Mouse (Mus musculus): ENCODE measurements at regions not wholly inside any gene's neighbourhood (a gene's known extent, or its start where the extent isn't known, plus 50 kb on each side); places are given as distances from the start of the nearest gene placed in this dataset.

GRCm38 (mm10) chr2:106580663-106581062 lies 112.4 kb upstream of the Mpped2 start:
- Histone ChIP-seq H3K4me1 (ENCODE audit: control insufficient read depth, insufficient read depth, low read length) (no peaks in the 10 kb centered on the region), H3K4me3 (ENCODE audit: low read depth, low read length) (no peak overlapping the region), H3K9ac (ENCODE audit: low read depth, poor library complexity, severe bottlenecking) (no peak overlapping the region)

GRCm38 (mm10) chr2:106621251-106621650 lies 71.8 kb upstream of the Mpped2 start:
- Histone ChIP-seq H3K27me3 (ENCODE audit: control insufficient read depth, insufficient read depth, low read length, poor library complexity, severe bottlenecking) (no peaks in the 10 kb centered on the region), H3K36me3 (ENCODE audit: control insufficient read depth, insufficient read depth, low read length, poor library complexity, severe bottlenecking) (no peaks in the 10 kb centered on the region), H3K9ac (ENCODE audit: low read depth, poor library complexity, severe bottlenecking) (no peak overlapping the region), H3K4me1 (ENCODE audit: control insufficient read depth, insufficient read depth, low read length) (peaks cover 3% of the 10 kb centered on the region), H3K27ac (ENCODE audit: insufficient read depth, low read length) (no peak overlapping the region), H3K9me3 (replicated peaks; ENCODE audit: control insufficient read depth, insufficient read depth, low read length, poor library complexity, severe bottlenecking) (no peaks in the 10 kb centered on the region), H3K4me3 (ENCODE audit: low read depth, low read length) (no peak overlapping the region)
- no peak for TF ChIP-seq CTCF (IDR thresholded peaks at IDR 0.05; ENCODE audit: low read depth, low read length)
- TF ChIP-seq POLR2A (IDR thresholded peaks at IDR 0.05; ENCODE audit: insufficient read depth, low read length) = no peak
- TF ChIP-seq EP300 (IDR thresholded peaks at IDR 0.05; ENCODE audit: insufficient read depth, low read depth, low read length) = no peak

More at GRCm38 (mm10) chr2:106580663-106581062, 112.4 kb upstream of the Mpped2 start:
- no peaks in the 10 kb centered on the region for H3K36me3 ChIP-seq (ENCODE audit: control insufficient read depth, insufficient read depth, low read length, poor library complexity, severe bottlenecking)
- H3K27me3 ChIP-seq (ENCODE audit: control insufficient read depth, insufficient read depth, low read length, poor library complexity, severe bottlenecking) = no peaks in the 10 kb centered on the region
- H3K9me3 ChIP-seq (replicated peaks; ENCODE audit: control insufficient read depth, insufficient read depth, low read length, poor library complexity, severe bottlenecking) = no peaks in the 10 kb centered on the region; the same call in 1 of the 2 replicates
- TF ChIP-seq EP300 (IDR thresholded peaks at IDR 0.05; ENCODE audit: insufficient read depth, low read depth, low read length) = no peak
- no peak for TF ChIP-seq POLR2A (IDR thresholded peaks at IDR 0.05; ENCODE audit: insufficient read depth, low read length)
- TF ChIP-seq CTCF (IDR thresholded peaks at IDR 0.05; ENCODE audit: low read depth, low read length) = no peak
- H3K27ac ChIP-seq (ENCODE audit: insufficient read depth, low read length) = no peak overlapping the region

- H3K4me3 ChIP-seq (ENCODE audit: low read depth, low read length) = no peak overlapping the region
- H3K9ac ChIP-seq (ENCODE audit: low read depth, poor library complexity, severe bottlenecking) = no peak overlapping the region
- no peaks in the 10 kb centered on the region for H3K9me3 ChIP-seq (replicated peaks; ENCODE audit: control insufficient read depth, insufficient read depth, low read length, poor library complexity, severe bottlenecking)
- no peaks in the 10 kb centered on the region for H3K27me3 ChIP-seq (ENCODE audit: control insufficient read depth, insufficient read depth, low read length, poor library complexity, severe bottlenecking)
- H3K4me1 ChIP-seq (ENCODE audit: control insufficient read depth, insufficient read depth, low read length) = peaks cover 3% of the 10 kb centered on the region
- H3K36me3 ChIP-seq (ENCODE audit: control insufficient read depth, insufficient read depth, low read length, poor library complexity, severe bottlenecking) = no peaks in the 10 kb centered on the region
- no peak overlapping the region for H3K27ac ChIP-seq (ENCODE audit: insufficient read depth, low read length)
- no peak for TF ChIP-seq POLR2A (IDR thresholded peaks at IDR 0.05; ENCODE audit: insufficient read depth, low read length)
- no peak for TF ChIP-seq CTCF (IDR thresholded peaks at IDR 0.05; ENCODE audit: low read depth, low read length)
- TF ChIP-seq EP300 (IDR thresholded peaks at IDR 0.05; ENCODE audit: insufficient read depth, low read depth, low read length) = no peak
Measured at GRCm38 (mm10) chr2:106622326-106622725, 70.7 kb upstream of the Mpped2 start.

GRCm38 (mm10) chr2:106623680-106624079 lies 69.4 kb upstream of the Mpped2 start:
- Histone ChIP-seq H3K9ac (ENCODE audit: low read depth, poor library complexity, severe bottlenecking) (no peak overlapping the region), H3K9me3 (replicated peaks; ENCODE audit: control insufficient read depth, insufficient read depth, low read length, poor library complexity, severe bottlenecking) (no peaks in the 10 kb centered on the region), H3K36me3 (ENCODE audit: control insufficient read depth, insufficient read depth, low read length, poor library complexity, severe bottlenecking) (no peaks in the 10 kb centered on the region), H3K4me1 (ENCODE audit: control insufficient read depth, insufficient read depth, low read length) (peaks cover 3% of the 10 kb centered on the region), H3K27me3 (ENCODE audit: control insufficient read depth, insufficient read depth, low read length, poor library complexity, severe bottlenecking) (no peaks in the 10 kb centered on the region), H3K27ac (ENCODE audit: insufficient read depth, low read length) (no peak overlapping the region), H3K4me3 (ENCODE audit: low read depth, low read length) (no peak overlapping the region)
- TF ChIP-seq POLR2A (IDR thresholded peaks at IDR 0.05; ENCODE audit: insufficient read depth, low read length) = no peak
- 0 out of 2 replicates have a peak, but pooled peaks have one; percentile 3 for TF ChIP-seq EP300 (IDR thresholded peaks at IDR 0.05; ENCODE audit: insufficient read depth, low read depth, low read length)

- H3K9me3 ChIP-seq (replicated peaks; ENCODE audit: control insufficient read depth, insufficient read depth, low read length, poor library complexity, severe bottlenecking) = no peaks in the 10 kb centered on the region
- H3K4me1 ChIP-seq (ENCODE audit: control insufficient read depth, insufficient read depth, low read length) = no peaks in the 10 kb centered on the region
- no peak for TF ChIP-seq POLR2A (IDR thresholded peaks at IDR 0.05; ENCODE audit: insufficient read depth, low read length)
- no peak for TF ChIP-seq CTCF (IDR thresholded peaks at IDR 0.05; ENCODE audit: low read depth, low read length)
- no peak for TF ChIP-seq EP300 (IDR thresholded peaks at IDR 0.05; ENCODE audit: insufficient read depth, low read depth, low read length)
- no peak overlapping the region for H3K27ac ChIP-seq (ENCODE audit: insufficient read depth, low read length)
- no peak overlapping the region for H3K9ac ChIP-seq (ENCODE audit: low read depth, poor library complexity, severe bottlenecking)
- H3K36me3 ChIP-seq (ENCODE audit: control insufficient read depth, insufficient read depth, low read length, poor library complexity, severe bottlenecking) = no peaks in the 10 kb centered on the region
- H3K27me3 ChIP-seq (ENCODE audit: control insufficient read depth, insufficient read depth, low read length, poor library complexity, severe bottlenecking) = no peaks in the 10 kb centered on the region
- H3K4me3 ChIP-seq (ENCODE audit: low read depth, low read length) = no peak overlapping the region
Measured at GRCm38 (mm10) chr2:106631986-106632385, 61.1 kb upstream of the Mpped2 start.
